Mouse (Mus musculus): Measurements from ENCODE around the gene Sbf2. TPM values are rescaled to one million over a fixed set of nuclear protein-coding genes. Genes with fewer than 3 reads are reported as not detected.

Gene Sbf2
- polyA plus RNA-seq, 1 experiment: 8.8 TPM

- H3K4me3 ChIP-seq (ENCODE audit: control insufficient read depth, insufficient read depth, low read length): no peak overlapping the region
Measured at GRCm38 (mm10) chr7:110639291-110639915, 24.7 kb upstream of the Sbf2 start.

DNA sequence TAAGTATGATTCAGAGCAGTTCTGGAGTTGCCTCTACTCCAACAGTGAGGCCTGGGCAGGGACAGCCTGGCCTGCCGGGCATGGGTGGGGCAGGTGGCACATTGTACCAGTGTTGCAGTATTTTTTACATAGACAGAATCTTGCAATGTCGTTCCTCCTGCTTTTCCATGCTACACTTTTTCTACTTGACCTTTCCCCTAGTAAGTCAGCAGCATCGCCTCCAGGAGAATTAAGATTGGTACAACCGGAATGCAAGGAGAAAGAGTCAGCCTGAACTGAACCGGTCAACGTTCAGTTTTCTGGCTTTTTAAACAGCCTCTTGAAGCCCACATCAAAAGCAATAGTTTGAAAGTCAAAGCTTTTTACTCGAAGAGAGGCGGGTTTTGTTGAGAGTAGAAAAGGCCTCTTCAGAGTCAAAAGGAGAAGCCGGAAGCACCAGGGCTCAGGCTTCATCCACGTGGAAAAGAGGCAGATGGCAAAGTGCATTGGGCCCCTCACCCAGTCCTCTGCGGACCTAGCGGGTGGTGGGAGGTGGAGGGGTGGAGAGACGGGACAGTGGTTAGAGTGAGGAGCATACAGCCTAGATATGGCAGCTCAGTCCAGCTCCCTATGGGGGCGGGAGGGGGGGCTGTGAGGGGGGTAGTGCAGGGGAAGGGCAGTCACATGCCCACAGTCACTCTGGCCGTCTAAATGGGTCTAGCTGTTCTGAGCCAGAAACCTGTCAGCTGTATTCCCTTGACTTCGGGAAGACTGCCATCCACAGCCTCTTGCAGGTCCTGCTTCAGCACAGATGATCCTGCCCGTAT lies 23.8 kb upstream of the Sbf2 start:
- TF ChIP-seq CTCF (IDR thresholded peaks at IDR 0.05; ENCODE audit: borderline replicate concordance, control insufficient read depth, extremely low read depth, insufficient read depth, low read length, poor library complexity) (no peak), POLR2A (IDR thresholded peaks at IDR 0.05; ENCODE audit: control insufficient read depth, extremely low read depth, insufficient read depth, low read length, poor library complexity) (no peak)
- H3K27me3 ChIP-seq (ENCODE audit: control insufficient read depth, insufficient read depth, low read length): no peaks in the 10 kb centered on the region
- no peak overlapping the region for H3K4me3 ChIP-seq (ENCODE audit: control insufficient read depth, insufficient read depth, low read length)
- no peaks in the 10 kb centered on the region for H3K4me1 ChIP-seq (replicated peaks; ENCODE audit: control insufficient read depth, insufficient read depth, low read length)
- 68% methylated on average over 17 of the region's 17 CpGs for WGBS
- no peak overlapping the region for H3K27ac ChIP-seq (ENCODE audit: control insufficient read depth, insufficient read depth, low read length)
- no peaks in the 10 kb centered on the region for H3K36me3 ChIP-seq (ENCODE audit: control insufficient read depth, insufficient read depth, low read length)
- no peak for DNase-seq

More at GRCm38 (mm10) chr7:110639291-110639915, 24.7 kb upstream of the Sbf2 start:
- TF ChIP-seq POLR2A (IDR thresholded peaks at IDR 0.05; ENCODE audit: control insufficient read depth, extremely low read depth, insufficient read depth, low read length, poor library complexity) (no peak), CTCF (IDR thresholded peaks at IDR 0.05; ENCODE audit: borderline replicate concordance, control insufficient read depth, extremely low read depth, insufficient read depth, low read length, poor library complexity) (no peak)
- WGBS: 94% methylated on average over 11 of the region's 11 CpGs
- no peak for DNase-seq
- no peaks in the 10 kb centered on the region for H3K27me3 ChIP-seq (ENCODE audit: control insufficient read depth, insufficient read depth, low read length)
- no peaks in the 10 kb centered on the region for H3K36me3 ChIP-seq (ENCODE audit: control insufficient read depth, insufficient read depth, low read length)
- H3K27ac ChIP-seq (ENCODE audit: control insufficient read depth, insufficient read depth, low read length): no peak overlapping the region
- H3K4me1 ChIP-seq (replicated peaks; ENCODE audit: control insufficient read depth, insufficient read depth, low read length): no peaks in the 10 kb centered on the region

- Histone ChIP-seq H3K27ac (ENCODE audit: control insufficient read depth, insufficient read depth, low read length) (no peak overlapping the region), H3K36me3 (ENCODE audit: control insufficient read depth, insufficient read depth, low read length) (no peaks in the 10 kb centered on the region), H3K4me1 (replicated peaks; ENCODE audit: control insufficient read depth, insufficient read depth, low read length) (no peaks in the 10 kb centered on the region), H3K27me3 (ENCODE audit: control insufficient read depth, insufficient read depth, low read length) (no peaks in the 10 kb centered on the region; the same call in 1 of the 2 replicates), H3K4me3 (ENCODE audit: control insufficient read depth, insufficient read depth, low read length) (no peak overlapping the region)
- 59% methylated on average over 1 of the region's 1 CpGs for WGBS
- DNase-seq: no peak
- TF ChIP-seq POLR2A (IDR thresholded peaks at IDR 0.05; ENCODE audit: control insufficient read depth, extremely low read depth, insufficient read depth, low read length, poor library complexity) (no peak), CTCF (IDR thresholded peaks at IDR 0.05; ENCODE audit: borderline replicate concordance, control insufficient read depth, extremely low read depth, insufficient read depth, low read length, poor library complexity) (no peak)
Measured at GRCm38 (mm10) chr7:110636559-110636958, 21.8 kb upstream of the Sbf2 start.

DNA sequence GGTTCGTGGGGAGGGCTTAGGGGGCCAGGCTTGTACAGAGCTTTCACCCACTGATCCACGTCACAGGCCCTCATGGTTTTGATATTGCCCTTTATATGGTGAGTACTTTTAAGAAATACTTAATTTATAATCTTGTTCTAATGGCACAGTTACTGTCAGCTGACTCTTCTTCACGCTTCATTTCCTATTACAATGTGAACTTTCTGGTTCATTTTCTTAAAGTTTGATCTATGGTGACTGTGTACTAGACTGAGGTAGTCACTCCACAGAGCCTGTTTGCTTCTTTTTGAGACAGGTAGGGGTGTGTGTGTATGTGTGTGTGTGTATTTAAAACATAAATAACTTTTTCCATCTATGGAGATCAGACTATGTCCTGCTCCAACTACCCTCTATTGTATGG lies 21.2 kb upstream of the Sbf2 start:
- no peak overlapping the region for H3K4me3 ChIP-seq (ENCODE audit: control insufficient read depth, insufficient read depth, low read length)
- DNase-seq: no peak
- no peaks in the 10 kb centered on the region for H3K4me1 ChIP-seq (replicated peaks; ENCODE audit: control insufficient read depth, insufficient read depth, low read length)
- WGBS: 87% methylated on average over 3 of the region's 3 CpGs
- no peak overlapping the region for H3K27ac ChIP-seq (ENCODE audit: control insufficient read depth, insufficient read depth, low read length)
- H3K27me3 ChIP-seq (ENCODE audit: control insufficient read depth, insufficient read depth, low read length): peaks cover 4% of the 10 kb centered on the region; the same call in 1 of the 2 replicates
- H3K36me3 ChIP-seq (ENCODE audit: control insufficient read depth, insufficient read depth, low read length): no peaks in the 10 kb centered on the region
- TF ChIP-seq POLR2A (IDR thresholded peaks at IDR 0.05; ENCODE audit: control insufficient read depth, extremely low read depth, insufficient read depth, low read length, poor library complexity): no peak
- TF ChIP-seq CTCF (IDR thresholded peaks at IDR 0.05; ENCODE audit: borderline replicate concordance, control insufficient read depth, extremely low read depth, insufficient read depth, low read length, poor library complexity): no peak

DNA sequence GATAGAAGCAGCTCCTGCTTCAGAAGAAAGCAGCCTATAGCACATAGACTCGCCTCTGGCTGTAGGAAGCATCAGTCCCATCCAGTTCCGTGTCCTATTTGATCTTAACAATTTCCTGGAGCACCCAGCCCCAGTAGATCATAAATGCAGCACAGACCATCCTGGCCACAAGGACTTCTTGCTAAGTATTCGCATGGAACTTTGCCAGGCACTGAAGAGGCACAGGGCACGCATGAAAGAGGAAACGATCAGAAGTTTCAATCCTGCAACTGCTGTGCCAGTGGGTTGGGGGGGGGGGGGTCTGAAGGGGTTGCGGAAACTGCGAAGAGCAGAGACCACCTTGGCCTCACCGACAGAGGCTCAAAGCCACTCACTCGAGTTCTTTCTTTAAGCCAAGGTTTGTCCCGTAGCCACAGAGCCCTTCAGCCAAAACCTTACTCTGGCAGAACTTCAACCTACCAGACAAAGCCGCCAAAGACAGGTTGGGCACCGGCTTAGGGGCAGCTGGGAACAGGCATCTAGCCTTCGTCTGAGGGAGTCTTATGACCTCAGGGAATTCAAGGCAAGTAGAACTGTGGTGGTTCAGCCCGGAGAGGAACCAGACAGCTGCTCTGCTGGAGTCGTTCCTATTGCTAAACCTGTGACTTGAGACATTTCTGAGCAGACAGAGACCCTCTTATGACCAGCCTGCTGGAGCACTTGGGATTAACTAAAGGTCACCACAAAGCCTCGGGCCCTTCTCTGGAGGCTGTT lies 16.6 kb upstream of the Sbf2 start:
- peaks cover 28% of the 10 kb centered on the region for H3K27me3 ChIP-seq (ENCODE audit: control insufficient read depth, insufficient read depth, low read length)
- no peak overlapping the region for H3K27ac ChIP-seq (ENCODE audit: control insufficient read depth, insufficient read depth, low read length)
- 10% methylated on average over 16 of the region's 16 CpGs for WGBS
- no peak for DNase-seq
- no peaks in the 10 kb centered on the region for H3K36me3 ChIP-seq (ENCODE audit: control insufficient read depth, insufficient read depth, low read length)
- peaks cover 8% of the 10 kb centered on the region; the same call in 1 of the 2 replicates for H3K4me1 ChIP-seq (replicated peaks; ENCODE audit: control insufficient read depth, insufficient read depth, low read length)
- no peak overlapping the region for H3K4me3 ChIP-seq (ENCODE audit: control insufficient read depth, insufficient read depth, low read length)
- no peak for TF ChIP-seq CTCF (IDR thresholded peaks at IDR 0.05; ENCODE audit: borderline replicate concordance, control insufficient read depth, extremely low read depth, insufficient read depth, low read length, poor library complexity)
- no peak for TF ChIP-seq POLR2A (IDR thresholded peaks at IDR 0.05; ENCODE audit: control insufficient read depth, extremely low read depth, insufficient read depth, low read length, poor library complexity)

Measured in thymus, adult 2 months (tissue).